Mouse (Mus musculus) right cerebral cortex, postnatal 10 days (tissue): ENCODE data around the gene Prkn.

ENCODE experiments used
- DNase-seq, 2 experiments: peaks; one replicate each; pipeline ENCODE4 v3.0.0; 2021; ENCODE audit warnings: low spot score in 2 of 2

Prkn gene

DNA sequence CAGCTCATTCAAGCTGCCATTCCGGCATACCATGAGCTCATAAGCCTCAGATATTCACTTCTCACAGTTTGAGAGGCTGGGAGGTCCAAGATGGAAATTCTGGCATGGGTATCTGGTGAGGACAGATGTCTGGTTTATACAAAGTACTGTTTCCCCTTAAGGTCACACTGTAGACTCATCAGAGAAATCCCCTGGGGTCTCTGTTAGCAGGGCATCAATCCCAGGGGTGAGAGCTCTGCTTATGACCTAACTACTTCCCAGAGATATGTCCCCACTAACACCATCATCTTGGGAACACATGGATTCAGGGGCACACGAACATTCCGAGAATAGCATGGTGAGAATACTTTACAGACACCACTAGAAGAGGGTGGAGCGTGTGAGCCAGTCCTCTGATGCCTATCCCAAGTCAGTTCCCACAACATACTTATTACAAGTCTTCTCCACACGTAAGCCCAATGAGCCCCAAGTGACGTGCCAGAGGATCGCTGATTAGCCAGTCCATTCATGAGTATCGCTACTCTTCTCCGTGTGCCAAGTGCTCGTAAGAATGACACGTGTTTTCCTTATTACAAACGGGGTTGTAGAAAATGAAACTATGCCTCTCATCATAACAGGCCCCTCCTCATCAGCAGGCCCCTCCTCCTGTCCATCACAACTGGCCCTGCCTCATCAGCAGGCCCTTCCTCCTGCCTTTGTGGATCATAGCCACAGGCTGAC, 895.1 kb downstream of the Prkn start:
- DNase-seq: peak in 1 of 2 experiments; percentile 13

DNA sequence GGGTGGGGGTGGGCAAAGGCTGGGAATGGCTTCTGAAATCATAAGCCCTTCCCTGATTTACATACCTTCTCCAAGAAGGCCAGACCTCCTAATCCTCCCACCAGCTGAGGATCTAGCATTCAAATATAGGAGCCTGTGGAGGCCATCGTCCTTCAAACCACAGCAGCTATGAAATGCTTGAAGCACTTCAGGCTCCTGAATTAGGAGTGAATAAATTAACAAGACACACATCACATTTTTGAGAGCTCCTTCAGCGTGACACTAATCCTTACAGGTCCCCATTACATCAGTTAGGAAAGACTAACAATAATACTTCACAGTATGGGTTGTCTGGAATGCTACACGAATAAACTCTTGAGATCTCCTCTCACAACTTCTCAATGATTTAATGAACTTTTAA, 896.3 kb downstream of the Prkn start:
- DNase-seq: peak in 1 of 2 experiments; percentile 7

DNA sequence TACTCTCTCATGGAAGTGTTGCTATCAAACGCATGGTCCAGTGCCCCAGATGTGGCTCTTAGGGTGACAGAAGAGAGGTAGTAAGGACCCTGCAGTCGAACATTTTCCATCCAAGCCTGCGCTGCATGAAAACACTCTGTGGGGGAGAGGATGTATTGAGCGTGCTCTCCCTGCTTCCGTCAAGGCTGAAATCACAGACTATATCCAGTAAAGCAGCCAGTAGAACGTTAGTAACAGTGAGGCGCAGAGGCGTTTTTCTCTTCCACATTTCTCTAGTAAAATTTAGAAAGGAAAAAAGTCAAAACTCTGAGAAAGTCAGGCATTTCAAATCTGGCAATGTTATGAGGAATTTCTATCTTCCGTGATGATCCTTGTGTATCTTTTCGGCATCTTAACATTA, 897.7 kb downstream of the Prkn start:
- peak in 1 of 2 experiments; percentile 21 for DNase-seq

DNA sequence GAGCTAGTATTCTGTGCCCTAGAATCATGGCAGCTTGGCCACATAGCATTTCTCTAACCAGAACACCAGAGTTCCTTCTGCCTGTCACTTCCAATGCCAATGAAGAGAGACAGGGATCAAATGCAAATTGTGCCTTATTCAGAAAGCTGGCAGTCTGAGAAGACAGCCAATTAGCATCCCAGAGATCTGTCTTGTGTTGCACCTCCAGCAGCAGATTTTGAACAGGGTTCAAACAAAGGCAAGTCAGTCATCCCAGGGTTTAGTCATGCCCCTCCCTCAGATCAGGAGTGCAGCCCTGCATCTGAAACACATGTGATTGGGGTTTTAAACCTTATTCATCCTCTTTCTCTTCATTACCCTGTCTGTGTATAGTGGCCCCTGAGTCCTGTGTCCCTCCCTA, 900.5 kb downstream of the Prkn start:
- DNase-seq: peak in 1 of 2 experiments; percentile 6

DNA sequence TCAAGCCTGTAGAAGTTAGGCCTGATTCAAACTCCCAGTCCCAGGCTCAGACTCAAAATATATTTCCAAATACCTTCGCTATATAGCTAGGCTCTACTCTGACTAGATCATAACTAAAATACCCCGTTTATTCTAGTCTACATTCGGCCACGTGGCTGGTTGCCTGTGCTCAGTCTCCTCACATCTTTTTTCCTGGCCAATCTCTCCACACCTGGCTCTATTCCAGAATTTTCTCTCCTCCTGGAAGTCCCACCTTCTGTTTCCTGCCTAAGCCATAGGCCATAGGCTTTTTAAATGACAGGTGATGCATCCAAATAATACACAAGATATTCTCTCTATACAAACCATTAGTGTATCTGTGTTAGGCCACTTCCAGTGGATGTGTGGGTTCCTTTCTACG, 901.0 kb downstream of the Prkn start:
- peak in 1 of 2 experiments; percentile 15 for DNase-seq

DNA sequence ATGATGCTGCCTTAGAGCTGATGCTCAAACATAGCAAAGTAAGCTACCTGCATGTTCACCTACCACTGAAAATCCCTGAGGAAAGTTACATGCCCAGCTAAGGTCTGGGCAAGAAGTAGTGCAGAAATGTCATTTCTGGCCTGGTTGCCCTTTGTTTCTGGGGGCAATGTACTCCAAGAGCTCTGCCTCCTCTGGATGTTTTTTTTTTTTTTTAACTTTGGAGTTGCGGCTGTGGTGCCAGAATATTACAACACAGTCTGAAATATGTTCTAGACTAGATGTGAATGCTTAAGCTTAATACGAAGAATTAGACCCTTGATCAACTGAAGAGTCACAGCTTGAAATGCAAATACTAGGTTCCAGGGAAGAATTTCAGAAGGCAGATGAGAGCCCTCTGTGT, 911.1 kb downstream of the Prkn start:
- no peak for DNase-seq

DNA sequence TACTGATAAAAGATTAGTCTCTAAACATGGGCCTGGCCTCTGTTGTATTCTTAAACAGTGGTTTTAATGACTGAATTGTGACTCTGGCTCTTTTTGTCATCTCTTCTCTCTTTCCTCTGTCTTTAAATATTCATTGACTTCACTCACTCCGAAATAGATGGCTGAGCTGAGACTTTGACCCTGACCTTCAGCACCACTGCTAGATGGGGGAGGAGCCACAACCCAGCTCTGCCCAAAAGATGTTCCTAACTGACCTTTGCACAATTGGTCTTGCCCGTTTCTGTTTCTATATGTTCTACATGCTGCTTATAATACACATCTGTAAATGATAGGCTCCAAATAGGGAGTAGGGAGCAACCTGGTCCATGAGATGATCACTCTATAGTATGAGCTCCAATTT, 912.5 kb downstream of the Prkn start:
- DNase-seq: no peak

DNA sequence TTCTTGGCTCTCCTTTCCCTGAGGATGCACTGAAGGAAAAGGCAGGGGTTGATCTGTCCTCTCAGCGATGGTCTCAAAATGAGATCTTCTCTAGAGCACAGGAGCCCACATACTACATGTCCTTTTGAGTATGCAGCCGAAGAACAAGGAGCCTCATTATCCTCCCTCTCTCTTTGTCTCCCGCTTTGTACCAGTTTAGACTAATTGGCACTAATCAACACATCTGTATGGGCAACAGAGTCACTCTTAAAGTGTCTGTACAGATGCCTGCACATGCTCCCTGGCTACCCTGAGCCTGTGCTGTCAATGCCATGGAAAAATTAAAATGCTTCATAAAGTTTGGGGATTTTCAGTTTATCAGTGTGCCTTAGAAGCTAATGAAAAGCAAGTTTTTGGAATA, 924.9 kb downstream of the Prkn start:
- DNase-seq: peak in 1 of 2 experiments; percentile 12

DNA sequence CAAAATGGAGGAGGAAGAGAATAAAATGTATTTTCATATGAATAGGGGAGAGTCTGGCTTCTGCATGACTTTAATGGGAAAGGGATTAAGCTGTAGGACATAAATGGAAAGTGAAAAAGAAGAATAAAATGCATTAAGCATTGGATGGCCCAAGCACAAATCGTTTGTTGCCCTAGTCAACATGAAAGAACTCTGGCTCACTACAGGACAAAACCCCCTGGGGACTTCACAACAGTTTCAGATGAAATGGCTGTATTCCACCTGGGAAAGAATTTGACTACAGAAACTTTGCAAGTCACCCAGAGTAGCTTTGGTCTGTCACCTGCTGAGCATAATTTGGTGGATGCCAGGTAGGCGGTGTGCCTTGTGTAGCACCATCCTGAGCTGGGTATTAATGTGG, 925.4 kb downstream of the Prkn start:
- peak in 1 of 2 experiments; percentile 4 for DNase-seq

DNA sequence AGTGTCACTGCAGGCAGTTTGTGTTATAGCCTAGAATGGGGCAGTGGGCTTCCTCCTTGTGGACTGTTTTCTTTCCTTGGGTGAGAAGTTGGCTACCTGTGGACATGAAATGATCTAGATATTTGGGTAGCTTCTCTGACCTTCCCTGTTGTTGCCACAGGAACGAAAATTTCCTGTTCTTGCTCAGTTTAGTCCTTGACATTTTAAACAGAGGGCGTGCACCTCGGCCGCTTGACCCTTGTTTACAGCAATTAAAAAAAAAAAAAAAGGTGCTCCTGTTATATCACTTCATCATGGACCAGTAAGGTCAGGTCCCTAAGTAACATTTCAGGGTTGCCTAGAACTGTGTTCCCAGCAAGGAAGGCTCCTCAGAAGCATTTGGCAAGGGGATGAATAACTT, 927.1 kb downstream of the Prkn start:
- DNase-seq: peak in 1 of 2 experiments; percentile 10

DNA sequence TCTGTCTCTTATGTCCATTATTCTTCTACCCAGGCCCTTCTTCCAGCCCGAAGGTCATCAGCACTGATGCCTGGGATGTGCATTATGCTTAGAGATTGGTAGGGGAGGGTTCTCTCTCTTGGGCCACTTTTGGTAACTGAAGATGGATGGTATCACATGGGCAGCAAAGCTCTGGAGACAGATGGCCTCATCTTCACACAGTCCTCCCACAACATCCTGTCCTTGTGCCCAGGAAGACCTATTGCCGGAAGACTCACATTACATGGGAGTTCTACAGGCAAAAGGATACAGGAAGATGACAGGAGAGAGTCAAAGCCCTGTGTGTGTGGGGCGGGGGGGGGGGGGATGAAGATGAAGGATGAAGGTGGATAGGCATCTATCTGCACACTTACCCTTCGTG, 928.2 kb downstream of the Prkn start:
- DNase-seq: no peak

DNA sequence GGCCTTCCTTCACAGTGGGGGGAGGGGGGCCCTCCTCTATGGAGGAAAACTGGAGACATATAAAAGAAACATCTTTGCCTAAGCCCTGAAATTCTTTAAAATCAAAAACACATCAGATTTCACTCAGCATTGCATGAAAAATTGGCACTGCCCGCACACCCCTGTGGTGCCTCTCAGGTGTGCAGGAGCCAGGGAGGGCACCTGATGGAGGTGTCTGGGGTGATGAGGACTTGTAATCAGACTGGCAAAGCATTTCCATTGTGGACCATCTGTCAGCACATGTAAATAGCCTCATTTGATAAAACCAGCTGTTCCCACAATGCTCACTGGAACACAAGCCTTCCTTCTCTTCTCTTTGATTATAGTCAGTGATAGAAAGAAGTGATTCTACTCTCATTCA, 928.8 kb downstream of the Prkn start:
- no peak for DNase-seq

DNA sequence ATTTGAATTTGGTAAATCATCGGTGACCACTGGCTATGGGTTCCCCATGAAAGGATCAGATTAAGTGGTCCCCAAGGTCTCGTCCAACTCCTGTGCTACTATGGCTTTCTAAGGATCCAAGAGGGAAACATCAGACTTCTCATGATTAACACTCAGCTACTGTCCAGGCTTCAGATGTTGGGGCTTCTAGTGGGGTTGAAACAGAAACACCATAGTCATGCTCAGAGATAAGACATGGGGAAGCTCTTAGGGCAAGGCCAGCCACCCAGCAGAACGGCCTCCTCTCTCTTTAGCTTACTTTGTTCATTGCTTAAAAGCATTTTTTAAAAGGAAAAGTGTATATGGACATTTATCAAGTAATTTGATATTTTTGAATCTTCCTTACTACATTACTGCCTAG, 929.3 kb downstream of the Prkn start:
- DNase-seq: no peak

DNA sequence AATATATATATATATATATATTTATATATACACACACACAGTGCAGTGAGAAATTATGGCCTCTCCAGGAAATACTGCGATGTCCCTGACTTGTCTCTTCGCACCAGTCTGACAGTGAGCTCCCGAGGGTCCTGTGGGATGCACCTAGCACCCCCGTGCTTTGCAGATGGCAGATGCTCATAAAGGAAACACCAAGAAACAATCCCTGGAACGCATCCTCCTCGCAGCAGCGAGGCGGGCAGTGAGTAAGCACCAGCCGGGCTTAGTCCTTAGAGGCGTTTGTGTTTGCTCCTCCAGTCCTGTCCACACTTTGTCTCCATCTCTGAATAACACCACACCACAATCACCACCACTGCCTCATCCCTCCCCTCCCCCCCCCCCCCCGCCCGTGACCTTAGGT, 939.4 kb downstream of the Prkn start:
- DNase-seq: no peak

DNA sequence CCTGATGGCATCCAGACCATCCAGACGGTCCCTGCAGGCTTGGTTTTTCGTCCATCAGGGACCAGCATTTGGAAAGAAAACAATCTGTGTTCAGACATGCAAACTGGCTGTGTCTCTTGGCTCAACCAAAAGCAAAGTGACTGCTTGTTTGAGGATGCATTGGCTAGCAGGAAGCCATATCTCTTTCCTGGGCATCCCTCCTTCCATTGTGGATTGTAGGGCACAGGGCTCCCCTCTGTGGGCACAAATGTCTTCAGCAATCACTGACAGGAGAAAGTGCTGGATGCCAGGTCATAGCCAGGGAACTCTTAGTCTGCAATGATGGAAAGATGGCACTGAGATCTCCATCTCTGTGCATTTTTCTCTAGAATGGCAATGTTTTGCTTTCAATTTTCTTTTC, 939.8 kb downstream of the Prkn start:
- no peak for DNase-seq

DNA sequence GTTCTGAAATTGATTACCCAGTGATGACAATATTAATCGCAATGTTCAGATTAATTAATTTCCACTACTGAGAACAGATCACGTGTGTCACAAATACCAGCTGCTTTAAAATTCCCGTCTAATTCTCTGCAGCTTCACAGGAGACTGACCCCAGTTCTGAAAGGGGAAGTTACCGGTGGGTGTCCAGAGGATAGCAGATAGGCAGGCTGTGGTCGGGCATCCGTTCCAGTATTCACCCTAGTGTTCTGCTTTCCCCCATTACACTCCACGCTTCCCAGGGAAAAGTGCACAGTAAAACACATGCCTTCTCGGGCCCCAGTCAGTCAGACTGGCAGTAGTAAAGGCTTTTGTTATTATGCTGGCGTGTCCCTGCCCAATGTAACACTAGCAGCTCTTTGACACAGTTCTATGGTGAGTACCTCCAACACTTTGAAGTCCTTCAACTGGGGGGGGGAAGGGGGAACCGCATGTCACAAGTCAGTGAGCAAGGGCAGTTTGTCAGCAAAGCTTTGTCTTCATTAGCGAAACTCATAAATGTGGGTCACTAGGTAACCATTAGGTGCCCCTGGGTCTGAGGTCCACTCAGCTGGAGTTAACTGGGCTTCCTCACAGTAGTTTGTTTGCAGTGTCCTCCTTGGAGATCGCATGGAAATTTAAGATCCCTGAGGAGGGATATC, 940.8 kb downstream of the Prkn start:
- DNase-seq: no peak

DNA sequence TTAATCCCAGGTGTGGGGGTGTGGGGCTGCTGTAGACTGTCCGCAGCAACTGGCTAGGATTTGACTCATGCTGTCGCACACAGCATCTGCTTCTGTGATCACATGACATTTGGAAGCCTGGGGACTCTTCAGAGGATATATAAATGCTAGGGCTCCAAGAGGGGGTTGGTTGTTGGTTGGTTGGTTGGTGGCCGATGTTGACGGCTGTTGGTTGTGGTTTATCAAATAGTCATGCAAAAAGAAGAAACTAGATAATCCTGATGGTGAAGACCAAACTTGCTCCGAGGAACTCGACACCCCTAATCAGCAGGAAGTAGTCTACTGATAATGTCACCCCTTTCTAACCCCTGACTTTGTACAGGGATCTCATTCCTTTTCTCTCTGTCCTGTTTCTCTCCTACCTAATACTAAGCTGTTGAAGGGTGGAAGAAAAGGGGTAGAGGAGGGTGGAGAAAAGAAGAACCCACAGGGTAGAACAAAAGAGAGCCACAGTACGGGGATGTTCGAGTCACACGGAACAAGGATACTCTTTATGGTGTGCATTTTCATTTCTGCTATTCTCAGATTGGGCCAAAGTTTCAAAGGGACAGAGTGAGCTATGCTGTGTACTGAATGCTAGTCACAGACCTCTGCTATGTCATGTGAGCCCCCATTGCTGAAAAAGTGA, 948.2 kb downstream of the Prkn start:
- no peak for DNase-seq

DNA sequence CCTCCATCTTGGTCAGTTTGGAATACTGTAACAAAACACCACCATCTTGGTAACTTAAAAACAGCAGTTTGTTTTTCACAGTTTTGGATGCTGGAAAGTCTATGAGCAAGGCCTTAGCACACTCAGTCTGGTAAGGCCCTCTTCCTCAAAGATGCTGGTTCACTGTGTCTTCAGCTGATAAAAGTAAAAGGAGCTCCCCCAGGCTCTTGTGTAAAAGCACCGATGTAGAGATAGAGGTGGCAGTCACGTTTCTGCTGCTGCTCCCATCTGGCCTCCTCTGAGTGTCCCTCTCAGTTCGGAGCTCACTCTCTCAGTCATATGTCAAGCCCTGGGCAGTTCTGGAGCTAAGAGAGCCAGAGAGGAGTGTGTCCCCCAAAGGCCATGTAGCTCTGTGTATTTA, 955.8 kb downstream of the Prkn start:
- no peak for DNase-seq

DNA sequence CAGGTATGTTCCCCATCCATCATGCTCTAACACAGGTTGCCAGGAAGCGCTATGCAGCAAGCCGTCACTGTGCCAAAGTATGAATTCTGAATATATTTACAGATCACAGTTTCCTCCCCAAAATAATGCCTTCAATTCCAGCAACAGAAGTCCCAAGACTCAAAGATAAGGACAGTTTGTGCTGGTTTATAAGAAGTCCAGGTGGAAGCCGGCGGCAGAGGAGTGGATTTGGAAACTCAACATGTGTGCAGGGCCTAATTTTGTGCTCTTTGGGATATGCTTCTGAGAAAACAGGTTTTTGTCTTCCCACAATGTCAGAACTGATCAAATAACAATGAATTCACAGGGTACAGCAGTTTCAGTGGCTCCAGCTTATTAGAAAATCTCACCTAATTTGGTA, 961.0 kb downstream of the Prkn start:
- no peak for DNase-seq

DNA sequence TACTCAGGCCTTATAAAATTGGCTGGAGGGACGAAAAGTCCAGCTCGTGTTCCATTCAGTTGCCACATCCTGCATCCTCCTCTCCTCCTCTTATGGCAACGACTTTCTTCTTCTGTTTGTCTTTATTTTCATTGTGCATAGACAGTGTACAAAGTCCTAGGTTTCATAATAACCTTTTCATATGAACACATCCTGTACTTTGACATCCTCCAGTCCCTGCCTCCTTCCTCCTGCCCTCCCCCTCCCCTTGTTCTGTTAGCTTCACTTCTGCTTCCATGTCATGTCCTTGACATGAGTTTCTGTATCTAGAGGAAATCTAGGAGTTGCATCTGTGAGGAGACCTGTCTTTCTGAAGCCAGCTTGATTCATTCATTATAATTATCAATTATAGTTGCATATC, 967.1 kb downstream of the Prkn start:
- DNase-seq: no peak

DNA sequence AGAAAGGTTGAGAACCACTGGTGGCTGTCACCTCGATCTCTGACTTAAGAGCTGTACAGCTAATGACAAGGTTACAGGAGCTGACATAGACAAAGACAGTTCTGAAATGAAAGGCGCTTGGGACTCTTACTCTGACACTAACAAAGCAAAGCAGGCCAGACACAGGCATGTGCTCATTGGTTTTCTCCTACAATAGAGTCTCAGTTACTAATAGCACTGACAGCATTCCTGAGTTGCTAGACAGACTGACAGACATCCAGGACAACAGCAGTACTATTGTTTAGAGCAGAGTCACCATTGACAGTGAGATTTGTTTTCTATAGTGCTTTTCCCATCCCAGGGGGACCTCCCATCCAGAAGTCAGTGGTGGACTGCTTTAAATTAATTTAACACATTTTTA, 977.7 kb downstream of the Prkn start:
- DNase-seq: no peak

DNA sequence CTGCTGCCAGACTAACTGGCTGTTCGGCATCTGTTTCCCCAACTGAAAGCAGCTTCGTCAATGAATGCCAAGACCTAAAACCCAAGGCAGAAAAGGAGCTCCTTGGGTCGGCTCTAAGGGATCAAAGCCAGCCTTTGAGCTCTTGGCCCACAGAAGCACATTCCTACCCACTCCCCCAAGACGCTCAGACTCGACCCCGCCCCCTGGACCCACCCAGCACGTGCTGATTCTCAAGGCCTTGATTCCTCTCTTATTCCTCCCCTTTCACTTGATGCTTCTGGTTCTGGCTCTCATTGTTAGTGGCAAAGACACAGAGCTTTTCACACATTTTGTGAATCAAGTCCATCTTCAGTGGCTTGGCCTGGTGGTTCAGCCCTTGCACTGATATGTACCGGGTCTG, 979.3 kb downstream of the Prkn start:
- DNase-seq: no peak

DNA sequence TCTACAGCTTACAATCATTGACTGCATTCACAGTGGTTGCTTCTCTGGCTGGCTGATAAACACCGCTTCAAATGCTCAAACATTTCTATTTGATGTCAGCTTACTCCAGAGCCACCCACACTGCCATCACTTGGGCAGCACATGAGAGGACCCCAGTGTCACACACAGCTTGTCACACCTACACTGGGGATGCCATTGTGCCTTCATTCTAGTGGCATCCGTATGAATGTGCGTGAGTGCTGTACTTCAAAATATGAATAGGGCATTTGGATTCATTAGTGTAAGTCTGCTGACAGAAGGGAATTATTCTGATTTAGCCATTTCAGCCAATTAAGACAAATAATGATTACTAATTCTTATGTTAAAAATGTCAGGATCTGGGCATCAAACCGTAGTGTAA, 980.6 kb downstream of the Prkn start:
- DNase-seq: no peak
